Mouse (Mus musculus) bone marrow, adult 2 months (tissue): ENCODE data around the gene Mycbpap.

Source experiments
- CTCF ChIP-seq: fragments of 200-500 bp; IDR thresholded peaks from 2 replicates; pipeline ENCODE4 v1.5.1; 2011; ENCODE audit warnings: low read length, control low read depth; ENCODE audit not compliant: control insufficient read depth, insufficient read depth
- POLR2A ChIP-seq: fragments of 200-500 bp; IDR thresholded peaks from 2 replicates; pipeline ENCODE4 v1.6.1; 2011; ENCODE audit warnings: low read depth, mild to moderate bottlenecking, control low read depth, low read length, borderline replicate concordance; ENCODE audit not compliant: control insufficient read depth

DNA sequence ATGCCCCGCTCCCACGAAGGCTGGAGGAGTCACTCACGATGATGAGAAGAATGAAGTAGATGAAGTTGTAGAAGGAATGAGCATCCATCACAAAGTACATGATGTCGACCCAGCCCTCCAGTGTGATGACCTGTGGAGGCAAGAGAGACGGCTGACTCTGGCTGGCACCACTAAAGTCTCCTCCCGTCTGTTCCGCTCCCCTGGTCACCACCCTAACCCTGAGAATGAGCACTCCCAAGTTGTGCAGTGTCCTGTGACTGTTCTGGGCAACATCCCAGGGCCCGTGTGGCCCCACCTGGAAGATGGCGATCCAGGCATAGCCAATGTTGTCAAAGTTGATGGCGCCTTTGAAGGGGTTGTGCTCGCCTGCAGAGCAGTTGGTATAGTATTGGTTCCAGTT, 59.7 kb downstream of the Mycbpap start:
- TF ChIP-seq POLR2A (no peak), CTCF (no peak)
